Mouse (Mus musculus) thymus, adult 2 months (tissue): ENCODE results near the gene Tnp1.

Source experiments
- CTCF ChIP-seq: fragments of 200-500 bp; IDR thresholded peaks from 2 replicates; pipeline ENCODE4 v1.5.1; 2012; ENCODE audit warnings: mild to moderate bottlenecking, control low read depth, low read length, moderate library complexity, borderline replicate concordance; ENCODE audit not compliant: control insufficient read depth, poor library complexity, insufficient read depth; ENCODE audit errors: extremely low read depth
- POLR2A ChIP-seq: fragments of 200-500 bp; IDR thresholded peaks from 2 replicates; pipeline ENCODE4 v1.6.1; 2012; ENCODE audit warnings: mild to moderate bottlenecking, low read length, control low read depth, moderate library complexity; ENCODE audit not compliant: control insufficient read depth, poor library complexity, insufficient read depth; ENCODE audit errors: extremely low read depth

GRCm38 (mm10) chr1:72994751-72995528, 20.8 kb downstream of the Tnp1 start:
- no peak for TF ChIP-seq POLR2A
- no peak for TF ChIP-seq CTCF
